Mouse (Mus musculus) liver, embryonic 15.5 days (tissue): ENCODE results near the gene Art1. TPM values are rescaled to one million over a fixed set of nuclear protein-coding genes. Genes with fewer than 3 reads are reported as not detected.
A peak's percentile ranks its signal among the peaks of the same experiment; 100 is the strongest.

Source experiments
- ATAC-seq: fragments of 200-750 bp; cut with Nextera tagmentation; 2 replicates; pipeline ENCODE4 v1.8.0; 2017; ENCODE audit warnings: moderate number of reproducible peaks, mild to moderate bottlenecking, moderate library complexity; ENCODE audit not compliant: insufficient read depth
- H3K27ac ChIP-seq: fragments of 300-500 bp; sonication (generic); replicated peaks from 2 replicates; pipeline ENCODE4 v1.5.1; 2015; ENCODE audit warnings: mild to moderate bottlenecking, inconsistent platforms
- H3K27me3 ChIP-seq: fragments of 300-500 bp; sonication (generic); 2 replicates; pipeline ENCODE4 v1.6.1; 2015; ENCODE audit warnings: mild to moderate bottlenecking, inconsistent platforms
- H3K36me3 ChIP-seq: fragments of 300-500 bp; sonication (generic); replicated peaks from 2 replicates; pipeline ENCODE4 v1.6.1; 2015; ENCODE audit warnings: moderate library complexity, mild to moderate bottlenecking, inconsistent platforms
- H3K4me1 ChIP-seq: fragments of 300-500 bp; sonication (generic); replicated peaks from 2 replicates; pipeline ENCODE4 v1.6.1; 2015; ENCODE audit warnings: inconsistent platforms
- H3K4me2 ChIP-seq: fragments of 300-500 bp; sonication (generic); 2 replicates; pipeline ENCODE4 v1.6.1; 2015; ENCODE audit warnings: moderate library complexity, mild to moderate bottlenecking, inconsistent platforms
- H3K4me3 ChIP-seq: fragments of 300-500 bp; sonication (generic); replicated peaks from 2 replicates; pipeline ENCODE4 v1.5.1; 2015; ENCODE audit warnings: mild to moderate bottlenecking, inconsistent platforms
- H3K9ac ChIP-seq: fragments of 300-500 bp; sonication (generic); 2 replicates; pipeline ENCODE4 v1.6.1; 2015; ENCODE audit warnings: moderate library complexity, mild to moderate bottlenecking, inconsistent platforms
- H3K9me3 ChIP-seq: fragments of 300-500 bp; sonication (generic); replicated peaks from 2 replicates; pipeline ENCODE4 v1.6.1; 2016; ENCODE audit warnings: inconsistent platforms
- WGBS: fragments of 180-500 bp; shearing (Covaris S2); methylation state at CpG from one replicate; pipeline ENCODE4 v1.1.7; 2015; ENCODE audit warnings: mixed read lengths; ENCODE audit not compliant: insufficient replicate concordance; 5-methylcytosine and 5-hydroxymethylcytosine counted together
- polyA plus RNA-seq: library from polyadenylated mRNA; unstranded; fragments of >200 nt; fragmentation: Nextera tagmentation; extraction: Ambion mirVana; gene quantifications from 2 replicates; pipeline ENCODE4 v1.2.1, GENCODE M21; 2015

Art1 gene
- polyA plus RNA-seq, 1 experiment from 2014 or later: 1.6 TPM

DNA sequence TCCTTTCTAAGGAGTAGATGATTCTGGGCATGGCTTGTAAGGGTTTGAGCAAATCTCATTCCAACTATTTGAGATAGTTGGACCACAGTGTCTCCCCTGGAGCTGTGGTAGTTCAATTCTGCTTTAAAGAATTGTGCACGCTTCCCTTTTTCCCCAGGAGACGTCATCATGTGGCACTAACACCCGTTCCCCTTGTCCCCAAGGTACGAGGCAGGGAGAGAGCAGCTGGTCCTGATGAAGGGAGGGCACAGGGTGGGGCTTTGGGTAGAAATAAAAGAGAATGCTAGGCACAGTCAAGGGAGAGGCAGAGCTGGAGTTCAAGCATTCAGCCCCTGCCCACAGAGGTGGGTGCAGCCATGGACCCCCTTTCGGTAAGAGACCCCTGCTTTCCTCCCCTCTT lies 18.7 kb upstream of the Art1 start, which contains the start of gene Trpc2:
Gene Trpc2 (plus strand): TSS at position 301 of the 400 bp plus-strand sequence.
- Histone ChIP-seq H3K9ac (no peak within 1 kb of the TSS), H3K4me2 (no peak within 1 kb of the TSS), H3K27ac (no peak within 1 kb of the TSS), H3K4me1 (no peaks in the 10 kb centered on the region), H3K4me3 (no peak within 1 kb of the TSS), H3K9me3 (no peaks in the 10 kb centered on the region), H3K27me3 (no peaks in the 10 kb centered on the region), H3K36me3 (peaks cover 60% of the 10 kb centered on the region)
- WGBS: 62% methylated on average over 5 of the region's 5 CpGs
- ATAC-seq: no peak

- no peak for ATAC-seq
Observed at GRCm38 (mm10) chr7:102084041-102084696, 17.4 kb upstream of the Art1 start.

DNA sequence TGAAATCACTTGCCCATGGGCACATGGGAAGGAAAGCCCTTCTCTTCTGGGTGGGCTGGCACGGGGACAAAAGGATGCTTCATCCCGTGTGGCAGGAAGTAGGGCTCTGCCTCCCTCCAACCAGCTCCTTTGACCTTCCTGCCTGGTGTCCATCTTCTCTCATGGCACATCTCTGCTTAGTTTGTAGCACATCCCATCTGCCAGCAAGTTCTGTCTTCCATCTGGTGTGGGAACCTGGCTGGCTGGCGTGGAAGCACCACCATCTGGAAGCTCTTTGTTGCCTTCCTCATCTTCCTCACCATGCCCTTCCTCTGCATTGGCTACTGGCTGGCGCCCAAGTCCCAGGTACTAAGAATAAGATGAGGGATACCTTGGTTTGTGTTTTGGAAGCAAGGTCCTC lies 14.2 kb upstream of the Art1 start:
- Histone ChIP-seq H3K27ac (no peak overlapping the region), H3K9me3 (no peaks in the 10 kb centered on the region), H3K4me1 (no peaks in the 10 kb centered on the region), H3K4me3 (no peak overlapping the region), H3K4me2 (no peak overlapping the region), H3K27me3 (no peaks in the 10 kb centered on the region), H3K9ac (no peak overlapping the region), H3K36me3 (peaks cover 20% of the 10 kb centered on the region)
- no peak for ATAC-seq
- WGBS: 73% methylated on average over 4 of the region's 4 CpGs

More at GRCm38 (mm10) chr7:102084041-102084696, 17.4 kb upstream of the Art1 start:
- H3K9me3 ChIP-seq: no peaks in the 10 kb centered on the region
- H3K4me2 ChIP-seq: no peak overlapping the region
- H3K36me3 ChIP-seq: peaks cover 48% of the 10 kb centered on the region
- no peak overlapping the region for H3K9ac ChIP-seq
- no peak overlapping the region for H3K4me3 ChIP-seq
- 80% methylated on average over 26 of the region's 26 CpGs for WGBS
- H3K4me1 ChIP-seq: no peaks in the 10 kb centered on the region
- no peaks in the 10 kb centered on the region for H3K27me3 ChIP-seq
- H3K27ac ChIP-seq: no peak overlapping the region

DNA sequence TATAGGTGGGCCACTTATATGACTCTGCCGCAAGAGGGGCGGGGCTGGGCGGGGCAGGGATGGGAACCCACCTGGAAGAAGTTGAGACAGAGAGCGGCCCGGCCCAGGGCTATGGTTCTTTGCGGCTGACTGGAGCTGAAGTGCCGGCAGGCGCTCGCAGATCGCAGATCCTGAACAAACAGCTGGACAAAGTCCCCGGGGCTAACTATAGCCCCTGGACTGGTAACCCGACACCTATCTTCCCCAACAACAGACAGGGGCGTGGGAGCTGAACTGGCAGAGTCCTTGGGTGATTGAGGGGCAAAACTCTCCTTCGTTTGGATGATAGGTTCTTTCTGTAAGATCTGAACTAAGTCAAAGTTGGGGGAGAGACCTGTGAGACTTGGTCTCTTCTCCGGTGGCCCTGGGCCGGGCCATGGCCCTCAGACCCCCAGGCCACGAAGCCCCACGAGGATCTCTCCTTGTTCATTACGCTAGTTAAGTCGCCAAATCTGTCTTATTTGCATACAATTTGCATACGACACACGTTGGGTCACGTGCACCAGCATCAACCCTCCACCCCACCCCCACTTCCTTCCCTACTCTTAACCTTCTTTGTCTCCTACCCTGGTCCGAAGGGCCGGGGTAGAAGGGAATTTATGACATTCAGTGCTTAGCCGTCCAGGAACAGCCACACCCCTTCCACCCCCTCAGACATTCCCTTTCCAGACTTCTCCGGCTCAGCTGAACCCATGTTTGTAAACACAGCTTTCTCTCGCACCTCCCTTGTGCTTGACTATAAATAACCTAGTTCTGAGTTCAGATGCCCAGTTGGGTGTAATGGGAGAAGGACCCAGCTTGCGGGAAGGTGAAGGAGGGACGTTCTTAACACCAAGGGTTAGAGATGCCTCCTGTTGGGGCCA lies 1.5 kb upstream of the Art1 start:
- H3K4me2 ChIP-seq: peak overlapping the region; percentile 75
- H3K9me3 ChIP-seq: no peaks in the 10 kb centered on the region
- H3K36me3 ChIP-seq: no peaks in the 10 kb centered on the region
- peak overlapping the region; percentile 21; the same call in 1 of the 2 replicates for H3K9ac ChIP-seq
- WGBS: 7% methylated on average over 30 of the region's 30 CpGs
- ATAC-seq: peak; percentile 56
- peaks cover 37% of the 10 kb centered on the region for H3K4me1 ChIP-seq
- H3K27ac ChIP-seq: 0 out of 2 replicates have a peak overlapping the region, but pooled peaks have one; percentile 24
- peaks cover 30% of the 10 kb centered on the region for H3K27me3 ChIP-seq
- H3K4me3 ChIP-seq: peak overlapping the region; percentile 48

DNA sequence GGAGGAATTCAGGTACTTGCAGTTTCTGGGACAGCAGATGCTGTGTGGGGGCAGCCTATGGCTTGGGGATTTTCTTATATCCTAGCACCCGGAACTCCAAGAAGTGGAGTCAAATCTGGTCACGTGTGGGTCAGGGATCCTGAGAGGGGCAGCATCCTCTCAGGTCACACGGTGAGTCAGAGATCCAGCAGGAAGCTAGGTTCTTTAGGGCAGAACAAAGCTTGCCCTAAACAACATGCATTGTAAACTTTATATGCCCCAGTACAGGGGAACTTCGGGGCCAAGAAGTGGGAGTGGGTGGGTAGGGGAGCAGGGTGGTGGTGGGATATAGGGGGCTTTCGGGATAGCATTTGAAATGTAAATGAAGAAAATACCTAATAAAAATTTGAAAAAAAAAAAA lies 675 bp upstream of the Art1 start:
- no peak overlapping the region for H3K9ac ChIP-seq
- H3K4me2 ChIP-seq: peak overlapping the region; percentile 75; the same call in 1 of the 2 replicates
- no peak for ATAC-seq

GRCm38 (mm10) chr7:102102241-102102640 lies 698 bp downstream of the Art1 start:
- Histone ChIP-seq H3K9me3 (no peaks in the 10 kb centered on the region), H3K4me3 (no peak overlapping the region), H3K36me3 (no peaks in the 10 kb centered on the region), H3K27me3 (peaks cover 28% of the 10 kb centered on the region), H3K4me2 (no peak overlapping the region), H3K9ac (no peak overlapping the region), H3K4me1 (peaks cover 43% of the 10 kb centered on the region), H3K27ac (no peak overlapping the region)
- 65% methylated on average over 8 of the region's 8 CpGs for WGBS
- no peak for ATAC-seq

More for the DNA sequence above, 675 bp upstream of the Art1 start:
- peak overlapping the region; percentile 24; the same call in 1 of the 2 replicates for H3K27ac ChIP-seq
- H3K36me3 ChIP-seq: no peaks in the 10 kb centered on the region
- 56% methylated on average over 5 of the region's 5 CpGs for WGBS
- no peaks in the 10 kb centered on the region for H3K9me3 ChIP-seq
- no peak overlapping the region for H3K4me3 ChIP-seq
- peaks cover 30% of the 10 kb centered on the region for H3K27me3 ChIP-seq
- peaks cover 37% of the 10 kb centered on the region for H3K4me1 ChIP-seq

DNA sequence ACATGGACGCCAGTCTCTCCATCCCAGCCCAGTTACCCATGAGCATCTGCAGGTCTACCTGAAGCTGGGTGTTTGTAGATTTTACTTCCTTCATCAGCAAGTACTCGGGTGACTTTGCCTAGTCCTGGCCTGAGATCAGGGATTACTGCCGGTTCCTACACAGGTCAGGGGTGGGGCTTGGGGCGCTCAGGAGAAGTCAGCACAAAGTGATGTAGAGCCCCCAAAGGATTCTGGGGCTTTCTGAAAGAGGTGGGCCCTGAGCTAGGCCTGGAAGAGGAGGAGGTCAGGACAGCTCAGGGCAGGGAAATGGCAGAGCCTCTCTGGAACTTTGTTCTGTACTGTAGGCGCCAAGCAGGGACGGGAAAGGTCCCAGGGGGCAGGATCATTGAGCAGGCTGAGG lies 1.2 kb downstream of the Art1 start:
- Histone ChIP-seq H3K4me3 (no peak overlapping the region), H3K36me3 (no peaks in the 10 kb centered on the region), H3K27ac (no peak overlapping the region), H3K4me1 (peaks cover 43% of the 10 kb centered on the region), H3K27me3 (peaks cover 27% of the 10 kb centered on the region), H3K9ac (no peak overlapping the region), H3K4me2 (no peak overlapping the region), H3K9me3 (no peaks in the 10 kb centered on the region)
- 53% methylated on average over 6 of the region's 6 CpGs for WGBS
- no peak for ATAC-seq

DNA sequence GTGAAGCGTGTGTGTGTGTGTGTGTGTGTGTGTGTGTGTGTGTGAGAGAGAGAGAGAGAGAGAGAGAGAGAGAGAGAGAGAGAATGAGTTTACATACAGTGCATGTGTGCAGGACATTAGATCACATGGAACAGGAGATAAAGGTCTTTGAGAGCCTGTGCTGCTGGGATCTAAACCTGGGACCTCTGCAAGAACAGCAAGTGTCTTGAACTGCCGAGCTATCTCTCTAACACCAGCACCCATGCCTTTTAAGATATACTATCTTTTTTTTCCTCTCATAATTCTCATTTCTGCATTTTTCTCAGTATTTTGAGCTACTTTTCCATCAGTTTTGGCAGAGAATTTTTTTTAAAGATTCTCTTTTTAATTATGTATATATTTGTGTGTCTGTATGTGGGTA lies 2.0 kb downstream of the Art1 start:
- H3K27me3 ChIP-seq: peaks cover 20% of the 10 kb centered on the region
- H3K27ac ChIP-seq: no peak overlapping the region
- no peak overlapping the region for H3K4me3 ChIP-seq
- ATAC-seq: peak; percentile 54
- 22% methylated on average over 2 of the region's 2 CpGs for WGBS
- H3K9ac ChIP-seq: no peak overlapping the region
- no peak overlapping the region for H3K4me2 ChIP-seq
- no peaks in the 10 kb centered on the region for H3K9me3 ChIP-seq
- peaks cover 43% of the 10 kb centered on the region for H3K4me1 ChIP-seq
- no peaks in the 10 kb centered on the region for H3K36me3 ChIP-seq

DNA sequence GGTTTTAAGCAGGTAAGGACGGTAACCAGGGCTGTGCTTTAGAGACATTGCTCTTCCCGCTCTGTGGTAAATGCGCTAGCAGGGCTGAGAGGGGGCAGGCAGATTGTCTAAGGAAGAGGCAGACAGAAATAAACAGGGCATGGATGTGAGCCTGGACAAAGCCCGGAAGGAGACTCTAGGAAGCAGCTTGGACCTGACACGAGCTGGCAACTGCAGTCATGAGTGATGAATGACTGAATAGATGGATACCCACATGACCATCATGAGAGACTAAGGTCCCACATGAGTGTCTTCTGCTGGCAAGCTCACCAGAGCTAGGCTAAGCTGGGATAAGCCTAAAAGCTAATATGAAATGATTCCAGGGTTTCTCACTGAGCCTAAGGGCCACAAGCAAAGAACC lies 2.6 kb downstream of the Art1 start:
- H3K36me3 ChIP-seq: no peaks in the 10 kb centered on the region
- H3K4me3 ChIP-seq: no peak overlapping the region
- H3K4me1 ChIP-seq: peaks cover 43% of the 10 kb centered on the region
- H3K27me3 ChIP-seq: peaks cover 14% of the 10 kb centered on the region
- no peak overlapping the region for H3K9ac ChIP-seq
- no peak overlapping the region for H3K4me2 ChIP-seq
- WGBS: 62% methylated on average over 5 of the region's 5 CpGs
- H3K9me3 ChIP-seq: no peaks in the 10 kb centered on the region
- ATAC-seq: no peak
- no peak overlapping the region for H3K27ac ChIP-seq

DNA sequence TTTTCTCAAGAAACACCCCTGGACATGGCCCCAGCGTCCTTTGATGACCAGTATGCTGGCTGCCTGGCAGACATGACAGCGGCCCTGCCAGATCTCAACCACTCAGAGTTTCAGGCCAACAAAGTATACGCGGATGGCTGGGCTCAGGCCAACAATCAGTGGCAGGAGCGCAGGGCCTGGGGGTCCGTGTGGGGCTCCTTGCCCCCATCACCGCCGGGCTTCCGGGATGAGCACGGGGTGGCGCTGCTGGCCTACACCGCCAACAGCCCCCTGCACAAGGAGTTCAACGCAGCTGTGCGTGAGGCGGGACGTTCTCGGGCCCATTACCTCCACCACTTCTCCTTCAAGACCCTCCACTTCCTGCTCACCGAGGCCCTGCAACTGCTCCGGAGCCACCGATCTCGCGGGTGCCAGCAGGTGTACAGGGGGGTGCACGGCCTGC lies 5.2 kb downstream of the Art1 start:
- H3K4me2 ChIP-seq: peak overlapping the region; percentile 59
- peak overlapping the region; percentile 32; the same call in 1 of the 2 replicates for H3K4me3 ChIP-seq
- 0 out of 2 replicates have a peak overlapping the region, but pooled peaks have one; percentile 11 for H3K9ac ChIP-seq
- H3K36me3 ChIP-seq: no peaks in the 10 kb centered on the region
- no peaks in the 10 kb centered on the region for H3K9me3 ChIP-seq
- peaks cover 28% of the 10 kb centered on the region for H3K4me1 ChIP-seq
- WGBS: 17% methylated on average over 23 of the region's 23 CpGs
- H3K27ac ChIP-seq: no peak overlapping the region
- no peak for ATAC-seq
- H3K27me3 ChIP-seq: 0 out of 2 replicates have a peak, but pooled peaks cover 6% of the 10 kb centered on the region

DNA sequence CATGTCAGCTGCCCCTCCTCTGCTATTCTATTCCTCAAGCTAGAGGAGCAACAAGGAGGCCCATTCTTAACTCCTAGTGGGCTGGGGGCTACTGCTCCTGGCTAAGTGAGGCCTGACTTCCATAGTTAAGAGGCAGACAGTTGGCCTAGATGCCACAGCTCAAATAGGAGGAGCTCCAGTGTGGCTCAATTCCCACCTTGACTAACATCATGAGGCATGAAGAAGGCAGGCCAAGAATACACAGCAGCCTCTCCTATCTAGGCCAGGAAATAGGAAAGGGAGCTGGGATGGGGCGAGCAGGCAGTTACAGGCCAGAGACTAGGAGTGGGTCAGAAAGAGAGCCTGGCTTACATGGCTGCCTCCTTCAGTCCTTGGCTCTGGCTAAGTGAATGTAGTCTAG lies 6.7 kb downstream of the Art1 start:
- WGBS: 51% methylated on average over 1 of the region's 1 CpGs

More for the DNA sequence above, 6.7 kb downstream of the Art1 start:
- Histone ChIP-seq H3K4me2 (no peak overlapping the region), H3K36me3 (no peaks in the 10 kb centered on the region), H3K4me3 (no peak overlapping the region), H3K27ac (no peak overlapping the region), H3K27me3 (0 out of 2 replicates have a peak, but pooled peaks cover 6% of the 10 kb centered on the region), H3K9me3 (no peaks in the 10 kb centered on the region), H3K9ac (no peak overlapping the region), H3K4me1 (peaks cover 15% of the 10 kb centered on the region)
- ATAC-seq: no peak
